Mouse (Mus musculus) erythroid progenitor cell, adult 5-6 weeks (primary cell): ENCODE measurements around the gene Atp5s. TPM values are rescaled to one million over a fixed set of nuclear protein-coding genes. Genes with fewer than 3 reads are reported as not detected.

Experiments used
- ATAC-seq: replicated peaks from 2 replicates; pipeline ENCODE4 v1.8.0; 2016; ENCODE audit warnings: moderate number of reproducible peaks, mild to moderate bottlenecking, moderate TSS enrichment, inconsistent platforms; ENCODE audit not compliant: poor library complexity, low FRiP score, severe bottlenecking
- total RNA-seq, 2 experiments: library from RNA; stranded (forward) in 1 of 2; stranded (reverse) in 1 of 2; fragments of 150-400 nt in 1 of 2; fragments of 186-747, 209-891 nt in 1 of 2; gene quantifications; 2 replicates each; pipeline versions ENCODE4 v1.2.3 to v1.2.4; 2015 to 2017; ENCODE audit warnings: low replicate concordance in 2 of 2

Atp5s gene
- total RNA-seq, 2 experiments from 2014 or later: 8.8 to 32.7 TPM

DNA sequence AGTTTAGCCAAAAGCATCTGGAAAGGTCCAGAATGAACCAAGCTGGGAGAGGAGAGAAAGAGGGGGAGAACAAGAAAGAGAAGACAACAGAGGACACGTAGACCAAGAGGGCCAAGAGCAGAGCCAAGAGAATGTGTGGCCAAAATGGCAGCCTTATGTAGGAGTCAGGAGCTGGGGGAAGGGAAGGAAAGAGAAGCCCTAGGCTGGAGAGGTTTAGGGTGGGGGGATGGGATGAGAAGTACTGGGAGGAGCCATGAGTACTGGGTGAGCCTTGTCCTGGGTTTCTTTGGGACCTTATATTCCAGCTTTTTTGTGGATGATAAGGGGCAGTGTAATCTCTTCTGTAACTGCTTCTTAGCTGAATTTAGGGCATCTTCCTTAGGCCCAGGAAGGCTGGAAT, 4.5 kb downstream of the Atp5s start:
- ATAC-seq: no peak

DNA sequence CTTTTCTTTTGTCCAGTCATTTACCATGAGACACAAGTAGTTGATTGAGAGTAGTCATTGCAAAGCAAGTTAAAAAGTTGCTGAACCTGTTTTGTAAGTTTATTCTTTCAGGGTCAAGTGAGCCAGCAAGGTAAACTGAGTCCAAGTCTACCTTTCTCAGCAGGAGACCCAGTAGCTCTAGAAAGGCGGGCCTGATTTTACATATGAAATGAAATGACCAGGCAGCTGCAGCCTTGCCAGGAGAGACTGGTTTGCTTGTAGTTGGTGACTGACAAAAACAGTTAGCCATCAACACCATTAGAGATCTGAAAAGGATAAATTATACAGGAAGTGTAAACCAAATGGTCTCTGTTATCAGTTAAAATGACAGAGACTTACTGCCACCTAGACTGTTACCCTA, 5.6 kb downstream of the Atp5s start:
- ATAC-seq: no peak

DNA sequence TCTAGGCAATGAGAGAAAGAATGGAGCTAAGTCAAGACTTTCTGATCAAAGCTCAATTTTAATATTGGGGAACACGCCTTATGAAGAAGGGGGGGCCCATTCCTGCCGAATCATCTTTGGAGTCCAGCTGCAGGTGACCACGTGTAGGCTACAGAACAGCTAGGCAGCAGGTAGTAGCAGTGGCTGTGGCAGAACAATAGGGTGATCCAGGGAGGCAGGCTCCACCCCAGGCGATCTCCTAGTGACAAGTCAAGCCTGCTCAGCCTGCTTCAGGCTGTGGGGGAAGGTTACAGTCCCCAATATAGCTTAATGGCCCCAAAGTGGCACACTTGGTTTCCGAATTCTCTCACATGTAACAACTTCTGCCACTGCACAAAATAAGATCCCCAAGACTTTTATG, 7.5 kb downstream of the Atp5s start:
- no peak for ATAC-seq

DNA sequence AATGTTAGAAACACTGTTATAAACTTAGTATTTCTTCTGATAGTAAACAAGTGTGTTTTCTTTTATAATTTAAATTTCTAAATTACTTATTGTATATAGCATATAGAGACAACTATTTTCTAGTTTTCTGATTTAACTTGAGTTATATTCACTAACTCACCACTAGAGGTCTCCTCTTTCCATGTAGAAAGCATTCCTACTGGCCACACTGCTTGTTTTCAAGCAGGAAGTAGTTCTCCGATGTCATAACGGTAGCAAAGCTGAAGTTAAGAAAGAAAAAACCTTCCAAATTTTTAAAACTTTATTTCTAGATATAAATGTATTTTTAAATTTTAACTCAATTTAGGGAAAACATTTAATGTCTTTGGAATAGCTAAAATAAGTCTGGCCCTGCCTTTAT, 8.8 kb downstream of the Atp5s start:
- peak; percentile 91 for ATAC-seq

DNA sequence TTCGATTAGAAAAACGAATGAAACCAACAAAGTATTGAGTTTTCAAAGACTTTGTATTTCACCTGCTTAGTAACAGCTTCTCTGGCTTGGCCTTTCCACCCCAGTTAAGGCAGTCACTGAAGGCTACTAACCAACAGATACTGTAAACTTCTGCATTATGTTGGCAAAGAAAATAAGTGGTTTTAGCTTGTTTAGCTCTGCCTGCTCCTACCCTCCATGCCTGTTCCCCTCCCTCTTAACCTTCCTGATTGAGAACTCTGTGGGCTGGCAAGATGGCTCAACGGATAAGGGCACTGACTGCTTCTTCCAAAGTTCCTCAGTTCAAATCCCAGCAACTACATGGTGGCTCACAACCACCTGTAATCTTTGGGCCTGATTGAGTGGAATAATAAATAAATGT, 9.2 kb downstream of the Atp5s start:
- ATAC-seq: peak; percentile 72

DNA sequence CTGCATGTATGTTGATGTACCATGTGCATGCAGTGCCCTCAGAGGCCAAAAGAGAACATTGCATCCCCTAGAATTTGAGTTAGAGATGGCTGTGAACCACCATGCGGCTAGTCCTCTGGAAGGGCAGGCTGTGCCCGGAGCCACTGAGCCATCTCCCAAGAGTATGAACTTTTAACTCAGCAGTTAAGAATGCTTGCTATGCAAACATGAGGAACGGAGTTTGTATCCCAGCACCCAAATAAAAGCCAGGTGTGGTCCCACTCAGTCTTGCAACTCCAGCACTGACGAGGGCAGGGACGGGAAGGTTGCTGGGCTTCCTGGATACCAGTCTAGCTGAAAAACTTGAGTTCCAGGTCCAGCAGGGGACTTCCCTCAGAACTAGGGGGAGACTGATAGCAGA, 17.2 kb downstream of the Atp5s start:
- no peak; the same call in 1 of the 2 replicates for ATAC-seq

DNA sequence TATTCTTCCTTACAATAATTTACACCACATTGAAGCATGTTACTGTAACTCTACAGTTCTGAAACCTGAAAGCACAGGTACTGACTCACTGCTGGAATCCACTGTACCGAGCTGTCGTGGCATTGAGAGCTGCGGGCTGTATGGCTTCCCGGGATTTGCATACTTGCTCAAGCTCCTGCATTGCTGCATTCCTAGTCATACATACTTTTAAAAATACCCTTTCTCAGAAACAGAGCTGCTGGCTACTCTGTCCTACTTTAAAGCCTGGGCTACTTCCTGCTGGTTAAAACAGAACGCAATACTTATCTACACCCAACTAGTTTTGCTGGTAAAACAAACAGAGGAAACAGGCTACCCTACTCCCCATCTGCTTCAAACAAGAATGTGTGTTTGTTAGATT, 19.4 kb downstream of the Atp5s start:
- no peak for ATAC-seq

DNA sequence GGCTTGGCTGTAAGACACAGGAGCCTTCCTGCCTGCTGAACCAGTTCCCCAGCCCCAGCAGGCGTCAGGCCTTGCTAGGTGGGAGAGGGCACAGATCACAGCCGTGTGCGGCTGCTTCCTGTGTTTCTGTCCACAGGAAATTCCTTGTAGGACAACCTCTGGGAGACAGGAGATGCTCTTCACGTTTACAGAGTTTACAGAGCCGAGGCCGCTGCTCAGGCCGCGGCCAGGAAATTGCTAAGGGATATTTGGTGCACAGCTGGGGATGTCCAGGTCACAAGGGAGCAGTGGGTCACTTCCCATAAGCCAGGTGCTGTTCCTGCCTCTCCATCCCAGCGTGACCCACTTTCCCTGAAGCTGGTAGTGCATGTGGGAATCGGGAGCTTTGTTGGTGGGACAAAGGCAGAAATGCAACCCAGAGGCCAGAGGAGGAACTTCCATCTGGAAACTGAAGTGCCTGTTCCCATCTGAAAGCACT, 27.2 kb downstream of the Atp5s start:
- no peak for ATAC-seq

DNA sequence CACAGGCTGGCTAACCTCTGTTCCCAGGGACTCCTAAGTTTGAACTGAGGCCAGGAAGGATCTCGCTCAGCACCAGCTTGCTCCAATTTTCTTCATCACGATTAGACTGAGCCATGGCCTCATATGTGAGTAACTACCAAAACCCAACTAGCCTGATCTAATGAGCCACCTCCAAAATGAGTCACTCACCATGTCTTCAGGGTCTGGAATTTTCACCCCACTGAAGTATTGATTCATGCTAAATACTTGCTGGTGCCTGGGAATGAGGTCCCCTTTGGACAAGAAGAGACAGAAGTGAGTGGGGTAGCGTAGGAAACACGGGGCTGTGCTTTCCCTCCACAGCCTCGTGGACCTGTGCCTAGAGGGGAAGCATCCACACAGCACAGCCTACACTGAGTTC, 29.2 kb downstream of the Atp5s start:
- ATAC-seq: no peak

DNA sequence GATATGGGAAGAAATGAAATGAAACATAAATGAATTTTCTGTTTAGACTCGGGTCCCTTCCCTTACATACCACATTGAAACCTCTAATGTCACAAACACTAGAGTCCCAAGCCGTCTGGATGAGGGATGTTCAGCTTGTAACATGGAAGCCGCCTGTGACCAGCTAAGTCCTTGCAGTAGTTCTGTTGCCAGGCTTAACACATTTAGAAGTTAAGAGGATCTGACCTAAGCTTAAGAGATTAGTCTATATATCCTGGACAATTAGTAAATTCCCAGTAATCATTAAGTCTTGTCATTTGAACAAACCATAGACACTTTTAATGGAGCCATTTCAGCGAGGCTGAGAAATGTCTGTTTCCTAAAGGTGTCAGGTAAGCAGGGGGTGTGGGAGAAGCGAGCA, 31.3 kb downstream of the Atp5s start:
- no peak for ATAC-seq

DNA sequence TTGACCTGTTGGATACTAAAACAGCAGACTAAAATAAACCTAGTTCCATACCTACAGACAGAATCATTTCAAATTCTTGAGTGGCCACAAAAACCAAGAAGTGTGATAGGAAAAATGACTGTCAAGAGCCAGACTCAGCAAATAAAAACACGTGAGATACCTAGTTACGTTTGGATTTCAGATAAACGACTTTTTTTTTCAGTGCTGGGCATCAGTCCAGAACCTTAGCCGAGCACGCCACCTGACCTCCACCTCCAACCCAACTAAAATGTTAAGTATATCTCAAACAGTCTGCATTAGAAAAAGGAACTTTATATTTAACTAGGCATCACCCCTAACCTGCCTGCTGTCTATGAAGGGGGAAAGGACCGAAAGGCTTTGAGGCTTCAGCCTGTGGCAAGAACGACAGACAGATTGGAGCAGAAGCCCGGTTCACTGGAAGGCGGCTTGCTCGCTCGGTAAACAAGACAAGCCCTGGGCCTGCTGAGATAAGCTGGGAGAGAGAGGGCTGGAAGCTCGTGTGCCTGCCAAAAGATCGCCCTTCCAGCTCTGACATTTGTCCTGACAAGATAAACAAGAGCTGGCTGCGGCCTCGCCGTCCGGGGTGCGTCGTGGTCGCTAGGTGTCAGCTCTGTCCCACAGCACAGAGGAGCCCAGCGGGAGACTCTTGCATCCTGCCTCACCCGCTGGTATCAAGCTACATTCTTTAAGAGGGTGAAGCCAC, 32.8 kb downstream of the Atp5s start:
- peak; percentile 86 for ATAC-seq

DNA sequence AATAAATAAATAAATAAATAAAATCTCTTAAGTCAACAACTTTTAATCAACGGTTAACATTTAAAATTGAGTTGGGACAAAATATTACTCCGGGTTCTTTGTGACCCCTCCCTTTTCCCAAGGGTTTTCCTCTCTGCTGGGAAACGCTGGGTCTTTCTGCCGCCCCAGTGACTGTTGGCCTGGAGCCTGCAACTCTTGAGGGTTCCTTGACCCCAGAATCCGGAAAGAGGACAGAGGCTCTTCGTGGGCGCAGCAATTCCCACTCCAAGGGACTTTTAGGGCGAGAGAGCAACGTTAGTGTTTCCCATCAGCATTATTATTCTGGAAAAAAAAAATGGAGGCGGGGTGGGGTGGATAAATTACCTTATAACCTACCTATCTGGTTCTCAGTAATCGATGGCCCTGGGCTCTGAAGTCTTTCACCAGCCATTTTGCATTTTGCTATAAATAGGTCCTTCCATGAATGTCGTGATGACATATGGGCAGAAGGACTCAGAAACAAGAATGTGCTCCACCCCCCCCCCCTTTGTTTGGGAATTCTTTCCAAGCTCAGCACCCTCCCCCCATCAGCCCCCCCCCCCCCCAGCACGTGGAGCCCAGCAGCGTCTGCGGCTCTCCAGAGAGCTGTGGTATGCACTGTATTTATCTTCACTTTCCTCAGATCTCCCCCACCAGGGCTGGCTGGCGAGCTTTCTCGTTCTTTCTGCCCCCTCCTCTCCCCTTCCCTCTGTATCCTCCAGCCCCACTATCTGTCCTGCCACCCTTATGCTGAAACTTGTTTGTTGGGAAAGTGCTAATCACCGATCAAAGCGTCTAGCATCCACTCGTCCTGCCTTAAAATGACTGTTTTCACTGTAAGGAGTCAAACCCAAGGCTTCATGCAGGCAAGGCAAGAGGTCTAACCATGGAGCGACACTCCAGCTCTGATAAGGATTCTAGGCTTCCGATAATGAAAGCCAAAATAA, 33.8 kb downstream of the Atp5s start:
- peak; percentile 21; the same call in 1 of the 2 replicates for ATAC-seq

DNA sequence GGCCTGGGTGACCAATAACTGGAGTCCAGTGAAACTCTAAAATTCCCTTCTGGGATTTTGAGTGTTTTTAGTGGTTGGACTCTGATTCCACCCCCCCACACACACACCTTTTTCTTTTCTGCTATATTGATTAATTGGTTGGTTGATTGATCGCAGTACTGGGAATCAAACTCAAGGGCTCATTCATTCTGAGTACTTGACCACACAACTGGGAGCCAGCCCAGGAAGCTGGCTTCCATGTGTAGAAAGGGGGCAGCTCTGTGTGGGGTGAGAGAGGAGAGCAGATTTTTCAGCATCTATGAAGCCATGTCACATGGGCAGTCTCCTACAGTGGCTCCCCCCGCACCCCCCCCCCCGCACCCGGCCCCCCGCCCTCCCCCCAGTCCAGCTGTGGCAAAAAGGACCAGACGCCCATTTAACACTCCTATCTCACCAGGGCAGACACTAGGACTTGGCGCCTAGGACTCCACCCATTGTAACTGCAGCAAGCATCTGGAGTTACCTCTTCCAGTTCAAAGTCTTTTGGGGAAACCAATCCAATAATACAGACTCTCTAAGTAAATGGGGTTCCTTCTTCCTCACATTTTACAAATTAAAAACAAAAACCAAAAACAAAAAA, 34.6 kb downstream of the Atp5s start:
- peak; percentile 69 for ATAC-seq

DNA sequence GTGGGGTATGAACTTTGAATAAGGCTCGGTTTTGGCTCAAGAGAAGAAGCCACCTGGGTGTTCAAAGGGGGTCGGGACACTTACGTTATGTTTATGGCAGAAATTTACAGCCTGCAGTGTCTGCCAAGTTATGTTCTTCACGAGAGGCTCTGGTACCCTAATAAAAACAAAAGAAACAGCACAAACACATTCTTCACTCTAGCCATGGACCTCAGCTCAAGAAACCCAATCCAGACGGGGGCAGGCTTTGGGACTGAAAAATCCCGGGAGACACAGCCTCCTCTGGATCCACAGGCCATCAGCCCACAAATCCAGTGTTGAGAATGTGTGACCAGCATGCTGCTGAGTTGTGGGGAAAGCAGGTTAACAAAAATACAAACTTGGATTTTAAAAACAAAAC, 35.3 kb downstream of the Atp5s start:
- ATAC-seq: no peak

DNA sequence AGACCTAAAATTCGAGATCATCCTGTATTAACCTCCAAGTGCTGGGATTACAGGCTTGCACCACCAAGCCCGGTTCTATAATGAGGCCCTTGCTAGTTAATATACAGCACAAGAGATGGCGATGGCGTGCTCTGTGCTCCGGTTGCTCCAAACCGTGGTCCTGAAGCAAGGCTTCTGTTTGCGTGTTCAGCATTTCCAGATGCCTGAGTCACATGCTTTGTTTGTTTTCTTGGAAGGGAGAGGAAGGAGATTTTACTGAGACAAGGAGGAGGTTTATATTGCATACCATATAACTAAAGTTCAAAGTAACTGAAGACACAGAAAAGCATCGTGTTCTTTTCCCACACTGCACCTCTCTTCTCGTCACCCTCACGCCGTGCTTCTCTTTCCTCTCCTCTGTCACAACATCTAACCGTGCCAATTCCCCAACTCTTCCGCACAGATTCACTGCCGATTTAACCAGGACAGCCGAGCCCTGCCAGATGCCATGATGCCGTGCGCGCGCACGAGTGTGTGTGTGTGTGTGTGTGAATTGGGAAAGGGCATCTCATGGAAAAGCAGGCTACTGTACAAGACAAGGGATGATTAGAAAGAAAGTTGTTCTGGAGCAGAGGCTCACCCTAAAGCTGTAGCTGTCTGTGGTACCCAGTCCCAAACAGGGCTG, 36.1 kb downstream of the Atp5s start:
- no peak for ATAC-seq

DNA sequence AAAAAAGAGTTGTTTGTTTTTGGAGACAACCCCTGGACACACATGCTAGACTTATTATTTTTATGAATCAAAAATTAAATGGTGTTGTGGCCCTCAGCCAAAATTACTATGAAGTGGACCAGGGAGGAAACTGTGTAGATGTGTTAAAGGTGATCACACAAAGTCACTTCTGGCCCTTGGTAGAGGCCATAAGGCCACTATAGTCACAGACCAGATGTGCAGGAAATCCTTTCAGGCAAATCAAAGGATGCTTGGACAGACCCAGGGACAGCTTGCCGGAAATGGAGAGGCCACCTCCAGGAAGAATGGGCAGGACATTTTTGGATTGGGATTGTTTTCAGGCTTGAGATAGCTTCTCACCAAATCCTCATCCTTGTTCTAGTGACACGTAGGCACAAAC, 36.9 kb downstream of the Atp5s start:
- ATAC-seq: no peak

DNA sequence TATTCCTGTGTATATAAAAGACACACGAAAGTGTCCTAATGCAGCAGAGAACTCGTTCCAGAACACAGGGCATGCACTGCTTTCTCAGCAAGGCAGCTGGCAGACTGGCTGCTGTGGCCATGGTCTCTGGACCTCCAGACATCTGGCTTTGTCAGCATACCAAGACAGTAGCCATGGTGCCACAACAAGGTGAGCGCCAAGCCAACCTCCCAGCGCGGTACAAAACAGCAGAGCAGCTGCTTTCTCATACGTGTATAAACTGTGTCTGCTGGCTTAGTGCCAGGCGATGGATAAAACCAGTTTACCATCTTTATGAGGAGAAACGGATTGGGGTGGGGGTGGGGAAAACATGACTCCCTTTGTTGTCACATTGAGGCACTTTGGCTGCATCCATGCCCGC, 40.8 kb downstream of the Atp5s start:
- ATAC-seq: no peak

DNA sequence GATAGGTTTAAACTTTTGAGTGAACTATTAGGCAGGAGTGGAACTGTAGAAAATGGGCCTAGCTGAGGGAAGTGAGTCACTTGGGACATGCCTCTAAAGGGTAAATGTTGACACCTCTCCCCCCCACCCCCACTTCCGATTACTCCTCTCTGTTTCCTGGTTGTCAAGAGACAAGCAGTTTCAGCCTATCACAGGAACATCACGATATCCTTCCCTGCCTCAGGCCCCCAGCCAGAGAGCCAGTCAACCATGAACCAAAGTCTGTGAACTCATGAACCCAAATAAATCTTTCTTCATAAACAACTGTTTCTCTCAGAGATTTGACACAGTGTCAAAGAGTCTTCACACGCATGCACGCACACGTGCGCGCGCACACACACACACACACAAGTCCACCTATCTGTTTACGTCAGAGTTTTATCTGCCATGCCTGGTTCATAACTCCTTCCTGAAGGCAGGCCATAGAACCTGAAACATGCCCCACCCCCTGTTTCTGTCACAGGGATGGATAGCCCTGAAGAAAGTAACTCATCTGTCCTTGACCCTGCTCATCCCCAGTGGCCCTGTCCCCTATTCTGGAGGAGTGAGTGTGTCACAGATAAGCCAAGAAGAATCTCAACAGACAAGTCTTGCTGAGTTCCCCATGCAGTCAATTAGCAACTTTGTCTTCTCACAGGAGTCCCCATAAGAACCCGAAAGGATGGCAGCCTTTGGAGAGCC, 41.6 kb downstream of the Atp5s start:
- no peak; the same call in 1 of the 2 replicates for ATAC-seq

DNA sequence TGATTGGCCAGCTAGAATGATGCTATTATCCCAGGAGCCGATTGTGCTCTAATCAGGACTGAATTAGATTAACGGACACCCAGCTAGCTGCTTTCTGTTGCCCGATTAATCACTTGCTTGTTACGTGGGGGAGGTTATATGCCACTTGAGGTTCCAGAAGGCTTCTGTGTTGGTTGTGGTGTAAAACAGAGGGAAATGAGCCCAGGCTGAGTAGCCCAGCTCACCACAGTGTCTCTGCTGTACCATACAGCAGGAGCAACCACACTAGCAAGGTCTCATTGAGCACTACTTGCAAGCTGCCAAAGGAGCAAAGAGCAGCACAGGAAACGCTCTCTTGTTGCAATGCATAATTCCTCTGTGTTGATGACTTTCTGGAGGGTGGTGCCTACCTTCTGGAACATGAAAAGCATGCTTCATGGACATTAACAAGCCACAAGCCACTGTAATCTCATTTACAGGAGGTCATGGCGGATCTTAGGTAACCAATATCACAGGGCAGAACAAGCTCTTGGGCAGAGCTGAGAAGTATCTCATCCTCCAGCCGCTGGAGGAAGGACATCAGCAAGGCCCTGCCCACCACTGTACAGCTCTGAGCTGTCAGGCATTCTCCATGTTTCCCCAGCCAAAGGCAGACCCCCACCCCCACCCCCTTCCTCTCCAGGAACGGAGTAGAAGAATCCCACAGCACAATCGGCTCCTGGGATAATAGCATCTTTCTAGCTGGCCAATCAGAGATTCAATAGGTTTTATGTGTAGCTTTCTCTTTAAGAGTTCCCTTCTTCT, 42.9 kb downstream of the Atp5s start:
- no peak for ATAC-seq
